Mouse (Mus musculus): ENCODE measurements around the gene Dido1. TPM values are rescaled to one million over a fixed set of nuclear protein-coding genes. Genes with fewer than 3 reads are reported as not detected.

Dido1 gene
- total RNA-seq, 2 experiments from 2014 or later: 37.4 to 42.9 TPM

Other genes with a start within 250 kb of the Dido1 start
- gene Ntsr1, start 210.0 kb downstream of the Dido1 start, total RNA-seq (2015): not detected in 2 replicates
- not detected in 2 replicates for gene Ntsr1, start 210.0 kb downstream of the Dido1 start, total RNA-seq (2017)
- 34.2 and 36.6 TPM in 2 replicates for gene Mrgbp, start 128.7 kb downstream of the Dido1 start, total RNA-seq (2015)
- gene Mrgbp, start 128.7 kb downstream of the Dido1 start, total RNA-seq (2017): 27.8 and 32.7 TPM in 2 replicates
- gene Ogfr, start 120.8 kb downstream of the Dido1 start, total RNA-seq (2015): 22.9 and 24.4 TPM in 2 replicates
- gene Ogfr, start 120.8 kb downstream of the Dido1 start, total RNA-seq (2017): 34.9 and 47.6 TPM in 2 replicates
- 0.30 TPM in 1 of 2 replicates, not detected in the other for gene Col9a3, start 112.2 kb downstream of the Dido1 start, total RNA-seq (2015)
- 0.47 TPM in 1 of 2 replicates, not detected in the other for gene Col9a3, start 112.2 kb downstream of the Dido1 start, total RNA-seq (2017)
- not detected in 2 replicates for gene Tcfl5, start 67.3 kb downstream of the Dido1 start, total RNA-seq (2015)
- not detected in 2 replicates for gene Tcfl5, start 67.3 kb downstream of the Dido1 start, total RNA-seq (2017)
- 59.6 and 70.9 TPM in 2 replicates for gene Gid8, start 118 bp upstream of the Dido1 start, total RNA-seq (2015)
- gene Gid8, start 118 bp upstream of the Dido1 start, total RNA-seq (2017): 55.9 and 73.9 TPM in 2 replicates
- gene Slc17a9, start 15.3 kb upstream of the Dido1 start, total RNA-seq (2015): 16.6 and 17.4 TPM in 2 replicates
- gene Slc17a9, start 15.3 kb upstream of the Dido1 start, total RNA-seq (2017): 8.0 and 8.4 TPM in 2 replicates
- not detected in 2 replicates for gene Bhlhe23, start 66.9 kb upstream of the Dido1 start, total RNA-seq (2015)
- gene Bhlhe23, start 66.9 kb upstream of the Dido1 start, total RNA-seq (2017): not detected in 2 replicates
- gene Ythdf1, start 210.9 kb upstream of the Dido1 start, total RNA-seq (2015): 69.2 and 75.6 TPM in 2 replicates
- gene Ythdf1, start 210.9 kb upstream of the Dido1 start, total RNA-seq (2017): 27.0 and 32.9 TPM in 2 replicates
- gene Birc7, start 219.0 kb upstream of the Dido1 start, total RNA-seq (2015): not detected in 2 replicates
- gene Birc7, start 219.0 kb upstream of the Dido1 start, total RNA-seq (2017): not detected in 2 replicates
- not detected in 2 replicates for gene Nkain4, start 244.7 kb upstream of the Dido1 start, total RNA-seq (2015)
- not detected in 2 replicates for gene Nkain4, start 244.7 kb upstream of the Dido1 start, total RNA-seq (2017)

All from megakaryocyte progenitor cell, adult 5-6 weeks (primary cell).